In genomic region chr7:110296889-110297603, GRCm38 (mm10) we compare ENCODE assay signal across 8 mouse cellular contexts.
DNase-seq lines count a peak whose midpoint lies in the region; ATAC-seq and TF ChIP-seq lines count a peak whose summit lies in the region.

No protein-coding gene starts in this region.

- H3K9me3 ChIP-seq in midbrain, embryonic 10.5 days (replicated peaks) = no peaks in the 10 kb centered on the region
- H3K9me3 ChIP-seq in midbrain, embryonic 13.5 days = no peaks in the 10 kb centered on the region
- H3K9me3 ChIP-seq in intestine, postnatal 0 days (ENCODE audit: control insufficient read depth) = no peaks in the 10 kb centered on the region
- H3K9me3 ChIP-seq in liver, postnatal 0 days (ENCODE audit: low read length) = no peaks in the 10 kb centered on the region

- ATAC-seq in midbrain, embryonic 13.5 days = no peak
- ATAC-seq in intestine, postnatal 0 days = no peak; the same call in 1 of the 2 replicates
- peak; percentile 54 for ATAC-seq in liver, postnatal 0 days

- H3K27me3 ChIP-seq in midbrain, embryonic 10.5 days (ENCODE audit: low read depth, poor library complexity, severe bottlenecking) = no peaks in the 10 kb centered on the region
- no peaks in the 10 kb centered on the region for H3K27me3 ChIP-seq in midbrain, embryonic 13.5 days
- no peaks in the 10 kb centered on the region for H3K27me3 ChIP-seq in heart, adult 2 months (ENCODE audit: control insufficient read depth, insufficient read depth, low read length)
- no peaks in the 10 kb centered on the region for H3K27me3 ChIP-seq in intestine, postnatal 0 days (replicated peaks; ENCODE audit: control insufficient read depth, insufficient read depth, low read length)
- no peaks in the 10 kb centered on the region for H3K27me3 ChIP-seq in liver, postnatal 0 days (ENCODE audit: insufficient read depth, low read length)

- H3K27ac ChIP-seq in midbrain, embryonic 10.5 days (replicated peaks) = peak overlapping the region; percentile 76
- no peak overlapping the region for H3K27ac ChIP-seq in midbrain, embryonic 13.5 days
- peak overlapping the region; percentile 67 for H3K27ac ChIP-seq in heart, adult 2 months
- H3K27ac ChIP-seq in intestine, postnatal 0 days (ENCODE audit: low read depth, low read length) = peak overlapping the region; percentile 69; the same call in 1 of the 2 replicates
- peak overlapping the region; percentile 76 for H3K27ac ChIP-seq in liver, postnatal 0 days (ENCODE audit: low read depth)

- H3K79me2 ChIP-seq in heart, adult 2 months (replicated peaks; ENCODE audit: control insufficient read depth, insufficient read depth, low read length) = no peaks in the 10 kb centered on the region

- no peak overlapping the region for H3K9ac ChIP-seq in midbrain, embryonic 13.5 days (replicated peaks)
- H3K9ac ChIP-seq in heart, adult 2 months (ENCODE audit: low read depth, low read length) = 0 out of 2 replicates have a peak overlapping the region, but pooled peaks have one; percentile 4
- H3K9ac ChIP-seq in intestine, postnatal 0 days (ENCODE audit: low read depth, low read length) = 0 out of 2 replicates have a peak overlapping the region, but pooled peaks have one; percentile 22
- H3K9ac ChIP-seq in liver, postnatal 0 days (replicated peaks) = no peak overlapping the region

- peak; percentile 67 for DNase-seq in midbrain, embryonic 10.5 days (ENCODE audit: low spot score)
- DNase-seq in heart, adult 2 months = peak; percentile 82 to 91
- DNase-seq in liver, postnatal 0 days = peak; percentile 35
- DNase-seq in ovary, postnatal 36 days (ENCODE audit: low spot score) = peak; percentile 61
- no peak for DNase-seq in spleen, adult 12 weeks (ENCODE audit: low spot score)
- no peak for DNase-seq in frontal cortex, adult 2 months (ENCODE audit: extremely low spot score in 1 of 2, low spot score in 1 of 2)

- no peak for TF ChIP-seq CTCF in heart, adult 2 months (IDR thresholded peaks at IDR 0.05)
- no peak for TF ChIP-seq CTCF in intestine, postnatal 0 days (IDR thresholded peaks at IDR 0.05; ENCODE audit: low read depth)
- TF ChIP-seq CTCF in liver, postnatal 0 days (IDR thresholded peaks at IDR 0.05; ENCODE audit: low read depth) = no peak

- H3K4me1 ChIP-seq in midbrain, embryonic 10.5 days = peaks cover 16% of the 10 kb centered on the region
- peaks cover 8% of the 10 kb centered on the region; the same call in 1 of the 2 replicates for H3K4me1 ChIP-seq in midbrain, embryonic 13.5 days (replicated peaks)
- H3K4me1 ChIP-seq in heart, adult 2 months (ENCODE audit: control insufficient read depth, insufficient read depth, low read length) = peaks cover 11% of the 10 kb centered on the region
- H3K4me1 ChIP-seq in intestine, postnatal 0 days (replicated peaks; ENCODE audit: control insufficient read depth, insufficient read depth, low read length) = 0 out of 2 replicates have a peak, but pooled peaks cover 2% of the 10 kb centered on the region
- no peaks in the 10 kb centered on the region for H3K4me1 ChIP-seq in liver, postnatal 0 days (ENCODE audit: insufficient read depth)

- H3K36me3 ChIP-seq in midbrain, embryonic 10.5 days = no peaks in the 10 kb centered on the region
- H3K36me3 ChIP-seq in midbrain, embryonic 13.5 days = no peaks in the 10 kb centered on the region
- H3K36me3 ChIP-seq in heart, adult 2 months (ENCODE audit: control insufficient read depth, insufficient read depth, low read length) = no peaks in the 10 kb centered on the region
- H3K36me3 ChIP-seq in intestine, postnatal 0 days (ENCODE audit: control insufficient read depth, insufficient read depth) = no peaks in the 10 kb centered on the region
- H3K36me3 ChIP-seq in liver, postnatal 0 days (replicated peaks; ENCODE audit: insufficient read depth, low read length) = no peaks in the 10 kb centered on the region

- 36% methylated on average over 17 of the region's 17 CpGs for WGBS in midbrain, embryonic 10.5 days
- WGBS in midbrain, embryonic 13.5 days = 43% methylated on average over 17 of the region's 17 CpGs
- WGBS in heart, adult 2 months = 34% methylated on average over 17 of the region's 17 CpGs
- 32% methylated on average over 17 of the region's 17 CpGs for WGBS in intestine, postnatal 0 days
- 55% methylated on average over 17 of the region's 17 CpGs for WGBS in liver, postnatal 0 days (ENCODE audit: insufficient replicate concordance)

- TF ChIP-seq POLR2A in heart, adult 2 months (IDR thresholded peaks at IDR 0.05; ENCODE audit: insufficient read depth, low read depth, low read length) = no peak

- TF ChIP-seq EP300 in heart, adult 2 months (IDR thresholded peaks at IDR 0.05; ENCODE audit: insufficient read depth, low read depth, low read length) = 0 out of 2 replicates have a peak, but pooled peaks have one; percentile 14
- no peak for TF ChIP-seq EP300 in liver, postnatal 0 days (IDR thresholded peaks at IDR 0.05; ENCODE audit: low read depth)

- no peak overlapping the region for H3K4me2 ChIP-seq in midbrain, embryonic 13.5 days (replicated peaks)
- no peak overlapping the region for H3K4me2 ChIP-seq in intestine, postnatal 0 days (replicated peaks; ENCODE audit: low read depth)
- H3K4me2 ChIP-seq in liver, postnatal 0 days (ENCODE audit: low read depth, low read length) = no peak overlapping the region

- H3K4me3 ChIP-seq in midbrain, embryonic 10.5 days = no peak overlapping the region
- no peak overlapping the region for H3K4me3 ChIP-seq in midbrain, embryonic 13.5 days (replicated peaks)
- H3K4me3 ChIP-seq in heart, adult 2 months = no peak overlapping the region
- no peak overlapping the region for H3K4me3 ChIP-seq in intestine, postnatal 0 days (ENCODE audit: low read depth, low read length)
- no peak overlapping the region for H3K4me3 ChIP-seq in liver, postnatal 0 days (ENCODE audit: low read depth, low read length)

- intact Hi-C loops in heart, adult 2 months (cut with DNase I) = no loop called here

Comparison
In these comparisons a context has a peak if more than half of its experiments do, and no peak if none do; other contexts are left out.
1. DNase-seq: peak in midbrain, embryonic 10.5 days (single experiment), heart, adult 2 months (2 of 2), liver, postnatal 0 days (single experiment) and ovary, postnatal 36 days (single experiment); none in spleen, adult 12 weeks (single experiment) and frontal cortex, adult 2 months (0 of 2).
2. H3K9ac ChIP-seq: peak in heart, adult 2 months (single experiment) and intestine, postnatal 0 days (single experiment); none in midbrain, embryonic 13.5 days (single experiment) and liver, postnatal 0 days (single experiment).